Mouse (Mus musculus): Measurements from ENCODE around the gene Tmem183a.

GRCm38 (mm10) chr1:134316361-134316760 is 45.4 kb downstream of the Tmem183a start:
- TF ChIP-seq CTCF (IDR thresholded peaks at IDR 0.05; ENCODE audit: low read depth) (no peak), EP300 (IDR thresholded peaks at IDR 0.05; ENCODE audit: low read depth) (no peak)

Measured in heart, postnatal 0 days (tissue).